In genomic region chr13:74000961-74001360, GRCm38 (mm10) we compare ENCODE assay signal across 47 mouse cellular contexts. TPM values are rescaled to one million over a fixed set of nuclear protein-coding genes. Genes with fewer than 3 reads are reported as not detected.
"Had no signal": no experiment of that assay in that cellular context is flagged by ENCODE, and none has a peak within 500 bp of the region (broad histone marks: within the 10 kb centered on the region; RNA-seq: fewer than 3 reads in every experiment).

No protein-coding gene starts in this region.

- H3K27ac ChIP-seq: limb, embryonic 10.5 days; limb, embryonic 12.5 days; limb, embryonic 13.5 days; limb, embryonic 15.5 days; liver, embryonic 12.5 days; liver, embryonic 13.5 days; liver, embryonic 14.5 days; liver, embryonic 15.5 days; lung, embryonic 15.5 days; macrophage; midbrain, embryonic 10.5 days; midbrain, embryonic 12.5 days; midbrain, embryonic 13.5 days; midbrain, embryonic 15.5 days; neural tube, embryonic 12.5 days had no signal

- DNase-seq: left cerebral cortex, postnatal 4 days; liver; liver, embryonic 13.5 days; liver, postnatal 0 days; lung, adult 18-20 months; lung, adult 2 months; lung, postnatal 10 days; lung, postnatal 14 days; lung, postnatal 36 days; lung, postnatal 4 days; midbrain, embryonic 14.5 days had no signal

- H3K9ac ChIP-seq: limb, embryonic 12.5 days; limb, embryonic 13.5 days; limb, embryonic 15.5 days; liver, embryonic 12.5 days; liver, embryonic 13.5 days; liver, embryonic 14.5 days; liver, embryonic 15.5 days; liver, postnatal 0 days; lung, embryonic 14.5 days; lung, embryonic 15.5 days; midbrain, embryonic 12.5 days; midbrain, embryonic 13.5 days; midbrain, embryonic 15.5 days; neural tube, embryonic 12.5 days had no signal

- H3K4me3 ChIP-seq: limb, embryonic 10.5 days; limb, embryonic 12.5 days; limb, embryonic 13.5 days; limb, embryonic 15.5 days; liver, embryonic 12.5 days; liver, embryonic 13.5 days; liver, embryonic 15.5 days; lung, embryonic 15.5 days; megakaryocyte, embryonic 14.5 days; midbrain, embryonic 10.5 days; midbrain, embryonic 12.5 days; midbrain, embryonic 13.5 days; midbrain, embryonic 15.5 days; myocyte; neural tube, embryonic 12.5 days had no signal

- H3K4me1 ChIP-seq: limb, embryonic 10.5 days; limb, embryonic 12.5 days; limb, embryonic 13.5 days; limb, embryonic 15.5 days; liver, embryonic 12.5 days; liver, embryonic 13.5 days; liver, embryonic 15.5 days; lung, embryonic 15.5 days; megakaryocyte, embryonic 14.5 days; midbrain, embryonic 10.5 days; midbrain, embryonic 12.5 days; midbrain, embryonic 13.5 days; midbrain, embryonic 15.5 days; neural tube, embryonic 12.5 days had no signal

- ATAC-seq: liver, embryonic 12.5 days; liver, postnatal 0 days; lung, postnatal 0 days; midbrain, embryonic 13.5 days; midbrain, embryonic 15.5 days; midbrain, embryonic 16.5 days had no signal

- H3K36me3 ChIP-seq: limb, embryonic 10.5 days; limb, embryonic 12.5 days; limb, embryonic 13.5 days; limb, embryonic 15.5 days; liver, embryonic 12.5 days; liver, embryonic 13.5 days; liver, embryonic 15.5 days; lung, embryonic 15.5 days; midbrain, embryonic 10.5 days; midbrain, embryonic 12.5 days; midbrain, embryonic 13.5 days; midbrain, embryonic 15.5 days; neural tube, embryonic 12.5 days had no signal

- H3K9me3 ChIP-seq: limb, embryonic 10.5 days; limb, embryonic 12.5 days; limb, embryonic 13.5 days; limb, embryonic 15.5 days; liver, embryonic 12.5 days; liver, embryonic 13.5 days; liver, embryonic 15.5 days; lung, embryonic 15.5 days; megakaryocyte, embryonic 14.5 days; midbrain, embryonic 10.5 days; midbrain, embryonic 12.5 days; midbrain, embryonic 13.5 days; midbrain, embryonic 15.5 days; neural tube, embryonic 12.5 days had no signal

- H3K27me3 ChIP-seq: limb, embryonic 15.5 days; midbrain, embryonic 13.5 days; midbrain, embryonic 15.5 days; neural tube, embryonic 12.5 days had no signal

- H3K4me2 ChIP-seq: limb, embryonic 12.5 days; limb, embryonic 13.5 days; limb, embryonic 15.5 days; liver, embryonic 11.5 days; liver, embryonic 12.5 days; liver, embryonic 13.5 days; liver, embryonic 15.5 days; lung, embryonic 14.5 days; lung, embryonic 15.5 days; midbrain, embryonic 11.5 days; midbrain, embryonic 12.5 days; midbrain, embryonic 13.5 days; midbrain, embryonic 15.5 days; neural tube, embryonic 12.5 days had no signal

RNA-seq across cellular contexts. Expression of gene Tppp, which starts 8.2 kb away (rescaled TPM):
- polyA plus RNA-seq: myocyte had no signal

RNA-seq across cellular contexts. Expression of gene Zdhhc11, which starts 37.3 kb away (rescaled TPM):
- total RNA-seq: left cerebral cortex, postnatal 10 days; left cerebral cortex, postnatal 14 days; left cerebral cortex, postnatal 25 days; left cerebral cortex, postnatal 36 days; left cerebral cortex, postnatal 4 days; liver, adult 2 months; megakaryocyte progenitor cell, adult 5-6 weeks; megakaryocyte, adult 5-6 weeks; megakaryocyte-erythroid progenitor cell, adult 5-6 weeks; midbrain, postnatal 0 days; monocyte, adult 5-6 weeks had no signal
- polyA plus RNA-seq: limb, embryonic 10.5 days; limb, embryonic 11.5 days; limb, embryonic 12.5 days; limb, embryonic 13.5 days; limb, embryonic 14.5 days; limb, embryonic 15.5 days; liver, adult 2 months; liver, embryonic 11.5 days; liver, embryonic 12.5 days; liver, embryonic 13.5 days; liver, embryonic 14.5 days; liver, embryonic 15.5 days; liver, embryonic 16.5 days; liver, postnatal 0 days; lung, adult 2 months; lung, embryonic 14.5 days; lung, embryonic 15.5 days; lung, embryonic 16.5 days; lung, postnatal 0 days; macrophage; midbrain, embryonic 10.5 days; midbrain, embryonic 11.5 days; midbrain, embryonic 12.5 days; midbrain, embryonic 13.5 days; midbrain, embryonic 14.5 days; midbrain, embryonic 15.5 days; midbrain, embryonic 16.5 days; midbrain, postnatal 0 days; myocyte; neural tube, embryonic 11.5 days; neural tube, embryonic 12.5 days had no signal
